Mouse (Mus musculus): Measurements from ENCODE around the gene AC109138.7. TPM values are rescaled to one million over a fixed set of nuclear protein-coding genes. Genes with fewer than 3 reads are reported as not detected.
A peak's percentile ranks its signal among the peaks of the same experiment; 100 is the strongest.

The AC109138.7 gene
- polyA plus RNA-seq, 1 experiment from 2014 or later: not detected

DNA sequence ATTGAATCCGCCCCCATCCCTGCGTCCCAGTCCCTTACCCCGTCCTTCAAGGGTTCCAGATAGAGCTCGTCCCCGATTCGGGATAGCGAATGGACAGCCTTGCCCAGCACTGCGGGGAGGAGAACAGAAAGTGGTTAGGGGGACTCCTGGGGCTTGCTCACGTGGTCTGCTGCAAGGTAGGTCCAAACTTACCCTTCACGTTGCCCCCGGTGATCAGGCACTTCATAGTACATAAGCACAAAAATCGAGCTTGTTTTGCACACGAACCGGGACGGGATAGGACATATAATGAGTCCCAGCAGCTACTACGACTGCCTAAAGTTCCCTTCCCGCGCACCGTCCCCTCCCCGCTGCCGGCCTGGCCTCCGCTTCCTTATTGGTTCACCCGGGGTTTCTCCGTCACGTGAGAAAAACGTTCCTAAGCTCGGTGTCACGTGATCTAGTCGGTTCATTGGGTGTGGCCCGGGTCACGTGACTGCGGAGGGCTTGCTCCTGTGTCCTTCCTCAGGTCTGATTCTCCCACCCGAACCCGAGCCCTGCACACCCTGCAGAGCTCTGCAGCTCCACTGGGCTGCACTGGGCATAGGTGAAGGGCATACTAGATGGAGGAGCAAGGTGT is 12.8 kb upstream of the AC109138.7 start, which contains the start of gene Rad9a:
Gene Rad9a (minus strand): TSS at position 372 of the 619 bp plus-strand sequence.
- peak within 1 kb of the TSS; percentile 64 for H3K4me2 ChIP-seq
- H3K9me3 ChIP-seq (ENCODE audit: control insufficient read depth, low read length): no peaks in the 10 kb centered on the region
- H3K27me3 ChIP-seq (ENCODE audit: control insufficient read depth, insufficient read depth, low read length): peaks cover 2% of the 10 kb centered on the region; the same call in 1 of the 2 replicates
- DNase-seq (ENCODE audit: low spot score, missing footprints): peak; percentile 98
- peaks cover 11% of the 10 kb centered on the region for H3K36me3 ChIP-seq (ENCODE audit: control insufficient read depth, insufficient read depth, low read length)
- H3K4me3 ChIP-seq (ENCODE audit: low read depth, low read length): peak within 1 kb of the TSS; percentile 54
- under 1% methylated on average over 34 of the region's 34 CpGs for WGBS
- peaks cover 18% of the 10 kb centered on the region for H3K4me1 ChIP-seq (ENCODE audit: control insufficient read depth, insufficient read depth, low read length)
- no peak within 1 kb of the TSS for H3K27ac ChIP-seq (ENCODE audit: low read depth, low read length)
- ATAC-seq (ENCODE audit: low FRiP score): peak; percentile 87
- peak within 1 kb of the TSS; percentile 67 for H3K9ac ChIP-seq (ENCODE audit: low read length)

DNA sequence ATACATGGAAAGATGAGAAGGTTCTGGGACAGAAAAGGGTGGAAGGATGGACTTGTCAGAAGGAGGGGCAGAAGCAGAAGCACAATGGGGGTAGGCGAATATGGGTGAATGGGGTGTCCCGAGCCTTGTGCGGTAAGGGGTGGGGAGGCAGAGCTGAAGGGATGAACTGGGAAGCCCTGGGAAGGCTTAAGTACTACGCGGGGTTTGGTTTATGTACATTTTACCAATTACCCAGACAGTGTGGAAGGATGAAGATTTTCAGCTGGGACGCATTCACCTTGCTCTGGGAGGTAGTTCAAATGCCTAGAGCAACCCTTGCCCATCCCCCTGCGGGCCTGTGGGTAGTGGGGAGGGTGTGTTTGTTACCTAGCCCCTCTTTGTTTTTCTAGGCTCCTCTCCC is 12.0 kb upstream of the AC109138.7 start:
- peak overlapping the region; percentile 64 for H3K4me2 ChIP-seq
- H3K27me3 ChIP-seq (ENCODE audit: control insufficient read depth, insufficient read depth, low read length): peaks cover 2% of the 10 kb centered on the region; the same call in 1 of the 2 replicates
- ATAC-seq (ENCODE audit: low FRiP score) (peak; percentile 28; the same call in 1 of the 2 replicates), DNase-seq (ENCODE audit: low spot score, missing footprints) (no peak)
- peaks cover 6% of the 10 kb centered on the region; the same call in 1 of the 2 replicates for H3K36me3 ChIP-seq (ENCODE audit: control insufficient read depth, insufficient read depth, low read length)
- H3K9me3 ChIP-seq (ENCODE audit: control insufficient read depth, low read length): no peaks in the 10 kb centered on the region
- H3K4me3 ChIP-seq (ENCODE audit: low read depth, low read length): peak overlapping the region; percentile 54
- 30% methylated on average over 7 of the region's 7 CpGs for WGBS
- H3K9ac ChIP-seq (ENCODE audit: low read length): peak overlapping the region; percentile 56
- no peak overlapping the region for H3K27ac ChIP-seq (ENCODE audit: low read depth, low read length)
- H3K4me1 ChIP-seq (ENCODE audit: control insufficient read depth, insufficient read depth, low read length): peaks cover 18% of the 10 kb centered on the region

GRCm38 (mm10) chr19:4203148-4203547 is 11.0 kb upstream of the AC109138.7 start:
- H3K27me3 ChIP-seq (ENCODE audit: control insufficient read depth, insufficient read depth, low read length): peaks cover 2% of the 10 kb centered on the region; the same call in 1 of the 2 replicates
- H3K9me3 ChIP-seq (ENCODE audit: control insufficient read depth, low read length): no peaks in the 10 kb centered on the region
- no peak overlapping the region for H3K4me2 ChIP-seq
- no peak for DNase-seq (ENCODE audit: low spot score, missing footprints)
- H3K27ac ChIP-seq (ENCODE audit: low read depth, low read length): no peak overlapping the region
- WGBS: 69% methylated on average over 3 of the region's 3 CpGs
- H3K36me3 ChIP-seq (ENCODE audit: control insufficient read depth, insufficient read depth, low read length): peaks cover 3% of the 10 kb centered on the region; the same call in 1 of the 2 replicates
- no peak for ATAC-seq (ENCODE audit: low FRiP score)
- peaks cover 18% of the 10 kb centered on the region for H3K4me1 ChIP-seq (ENCODE audit: control insufficient read depth, insufficient read depth, low read length)
- no peak overlapping the region for H3K9ac ChIP-seq (ENCODE audit: low read length)
- no peak overlapping the region for H3K4me3 ChIP-seq (ENCODE audit: low read depth, low read length)

DNA sequence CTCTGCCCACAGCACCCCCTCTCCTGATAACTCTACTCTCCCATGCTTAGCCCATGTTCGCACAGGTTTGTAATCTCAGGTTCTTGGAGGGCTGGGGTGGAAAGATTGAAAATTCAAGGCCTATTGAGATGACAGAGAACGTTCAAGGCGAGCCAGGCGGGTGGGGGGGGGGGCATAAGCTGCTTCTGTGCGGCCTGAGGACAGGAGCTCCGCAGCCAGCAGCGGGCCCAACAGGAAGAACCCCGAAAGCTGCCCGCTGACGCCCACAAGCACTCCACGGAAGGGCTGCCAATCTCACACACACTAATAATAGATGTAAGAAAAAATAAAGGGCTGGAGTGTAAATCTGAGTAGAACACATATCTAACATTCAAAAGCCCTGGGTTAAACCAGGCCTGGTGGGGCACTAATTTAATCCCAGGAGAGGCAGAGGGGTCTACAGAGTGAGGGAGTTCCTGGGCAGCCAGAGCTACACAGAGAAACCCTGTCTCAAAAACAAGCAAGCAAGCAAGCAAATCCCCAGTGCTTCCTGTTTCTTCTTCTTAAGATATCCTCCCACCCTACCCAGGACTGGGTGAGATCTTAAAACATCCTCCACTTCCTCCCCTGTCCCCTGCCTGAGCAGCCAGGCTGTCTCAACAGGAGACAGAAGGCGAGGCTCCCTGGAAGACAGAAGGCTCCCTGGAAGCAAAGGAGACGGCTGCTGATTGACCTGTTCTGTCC is 10.4 kb upstream of the AC109138.7 start:
- H3K4me3 ChIP-seq (ENCODE audit: low read depth, low read length): no peak overlapping the region
- H3K27ac ChIP-seq (ENCODE audit: low read depth, low read length): no peak overlapping the region
- H3K36me3 ChIP-seq (ENCODE audit: control insufficient read depth, insufficient read depth, low read length): peaks cover 3% of the 10 kb centered on the region; the same call in 1 of the 2 replicates
- DNase-seq (ENCODE audit: low spot score, missing footprints) (no peak), ATAC-seq (ENCODE audit: low FRiP score) (no peak)
- peaks cover 18% of the 10 kb centered on the region for H3K4me1 ChIP-seq (ENCODE audit: control insufficient read depth, insufficient read depth, low read length)
- WGBS: 62% methylated on average over 13 of the region's 13 CpGs
- H3K27me3 ChIP-seq (ENCODE audit: control insufficient read depth, insufficient read depth, low read length): peaks cover 2% of the 10 kb centered on the region; the same call in 1 of the 2 replicates
- no peak overlapping the region for H3K9ac ChIP-seq (ENCODE audit: low read length)
- no peaks in the 10 kb centered on the region for H3K9me3 ChIP-seq (ENCODE audit: control insufficient read depth, low read length)
- H3K4me2 ChIP-seq: no peak overlapping the region

- Histone ChIP-seq H3K27me3 (ENCODE audit: control insufficient read depth, insufficient read depth, low read length) (peaks cover 2% of the 10 kb centered on the region; the same call in 1 of the 2 replicates), H3K4me3 (ENCODE audit: low read depth, low read length) (no peak overlapping the region), H3K4me1 (ENCODE audit: control insufficient read depth, insufficient read depth, low read length) (peaks cover 18% of the 10 kb centered on the region), H3K27ac (ENCODE audit: low read depth, low read length) (no peak overlapping the region), H3K9ac (ENCODE audit: low read length) (no peak overlapping the region), H3K36me3 (ENCODE audit: control insufficient read depth, insufficient read depth, low read length) (peaks cover 3% of the 10 kb centered on the region; the same call in 1 of the 2 replicates), H3K9me3 (ENCODE audit: control insufficient read depth, low read length) (no peaks in the 10 kb centered on the region), H3K4me2 (no peak overlapping the region)
- DNase-seq (ENCODE audit: low spot score, missing footprints) (no peak), ATAC-seq (ENCODE audit: low FRiP score) (no peak)
- WGBS: 66% methylated on average over 4 of the region's 4 CpGs
These were observed 9.3 kb upstream of the AC109138.7 start for GRCm38 (mm10) chr19:4204889-4205288.

GRCm38 (mm10) chr19:4206971-4207370 is 7.2 kb upstream of the AC109138.7 start:
- ATAC-seq (ENCODE audit: low FRiP score) (peak; percentile 57; the same call in 1 of the 2 replicates), DNase-seq (ENCODE audit: low spot score, missing footprints) (peak; percentile 94)
- Histone ChIP-seq H3K36me3 (ENCODE audit: control insufficient read depth, insufficient read depth, low read length) (no peaks in the 10 kb centered on the region), H3K9me3 (ENCODE audit: control insufficient read depth, low read length) (no peaks in the 10 kb centered on the region), H3K4me1 (ENCODE audit: control insufficient read depth, insufficient read depth, low read length) (peaks cover 7% of the 10 kb centered on the region), H3K27me3 (ENCODE audit: control insufficient read depth, insufficient read depth, low read length) (peaks cover 4% of the 10 kb centered on the region), H3K4me3 (ENCODE audit: low read depth, low read length) (no peak overlapping the region), H3K9ac (ENCODE audit: low read length) (no peak overlapping the region), H3K4me2 (no peak overlapping the region), H3K27ac (ENCODE audit: low read depth, low read length) (no peak overlapping the region)
- WGBS: 0% methylated on average over 2 of the region's 2 CpGs

GRCm38 (mm10) chr19:4208563-4208962 is 5.6 kb upstream of the AC109138.7 start:
- H3K9ac ChIP-seq (ENCODE audit: low read length): no peak overlapping the region
- H3K4me3 ChIP-seq (ENCODE audit: low read depth, low read length): no peak overlapping the region
- WGBS: 77% methylated on average over 5 of the region's 5 CpGs
- DNase-seq (ENCODE audit: low spot score, missing footprints) (no peak), ATAC-seq (ENCODE audit: low FRiP score) (no peak)
- no peak overlapping the region for H3K27ac ChIP-seq (ENCODE audit: low read depth, low read length)
- H3K4me2 ChIP-seq: no peak overlapping the region
- H3K9me3 ChIP-seq (ENCODE audit: control insufficient read depth, low read length): no peaks in the 10 kb centered on the region
- H3K36me3 ChIP-seq (ENCODE audit: control insufficient read depth, insufficient read depth, low read length): no peaks in the 10 kb centered on the region
- peaks cover 7% of the 10 kb centered on the region for H3K4me1 ChIP-seq (ENCODE audit: control insufficient read depth, insufficient read depth, low read length)
- H3K27me3 ChIP-seq (ENCODE audit: control insufficient read depth, insufficient read depth, low read length): peaks cover 14% of the 10 kb centered on the region

DNA sequence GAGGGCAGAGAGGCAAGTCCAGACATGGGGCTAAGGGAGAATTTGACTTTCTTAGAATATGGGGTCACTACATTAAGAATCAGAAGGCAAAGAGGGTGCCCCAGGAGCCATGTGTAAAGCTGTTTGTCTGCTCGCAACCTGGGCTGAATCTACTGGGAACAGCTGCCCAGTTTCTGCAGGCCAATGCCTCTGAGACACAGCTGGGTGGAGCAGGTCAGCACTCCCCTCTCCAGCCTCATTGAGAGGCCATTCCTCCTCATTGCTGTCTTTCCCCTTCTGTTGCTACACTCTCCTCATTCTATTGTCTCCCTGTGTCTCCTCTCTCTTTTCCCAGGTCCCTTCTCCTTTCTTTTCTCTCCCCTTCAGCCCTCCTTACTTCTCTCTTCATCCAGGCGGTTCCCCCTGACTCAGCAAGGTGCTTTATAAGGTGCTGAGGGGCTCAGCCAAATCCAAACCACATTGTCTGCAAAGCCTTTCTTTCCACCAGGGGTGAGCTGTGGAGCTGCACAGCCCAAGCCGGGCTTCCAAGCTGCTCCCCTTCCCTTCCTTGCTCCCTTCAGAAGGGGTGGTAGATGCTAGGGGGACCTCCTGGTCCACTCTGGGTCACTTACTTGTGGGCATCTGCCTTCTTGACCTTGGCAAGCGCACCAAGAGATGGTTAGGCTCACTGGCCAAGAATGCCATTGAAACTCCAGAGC is 2.1 kb upstream of the AC109138.7 start:
- ATAC-seq (ENCODE audit: low FRiP score) (no peak), DNase-seq (ENCODE audit: low spot score, missing footprints) (no peak)
- Histone ChIP-seq H3K27me3 (ENCODE audit: control insufficient read depth, insufficient read depth, low read length) (peaks cover 47% of the 10 kb centered on the region), H3K4me3 (ENCODE audit: low read depth, low read length) (no peak overlapping the region), H3K4me1 (ENCODE audit: control insufficient read depth, insufficient read depth, low read length) (peaks cover 25% of the 10 kb centered on the region), H3K4me2 (no peak overlapping the region), H3K9ac (ENCODE audit: low read length) (no peak overlapping the region), H3K9me3 (ENCODE audit: control insufficient read depth, low read length) (no peaks in the 10 kb centered on the region), H3K27ac (ENCODE audit: low read depth, low read length) (no peak overlapping the region), H3K36me3 (ENCODE audit: control insufficient read depth, insufficient read depth, low read length) (no peaks in the 10 kb centered on the region)
- WGBS: 16% methylated on average over 4 of the region's 4 CpGs

Measured in midbrain, embryonic 11.5 days (tissue).